Mouse (Mus musculus): ENCODE data around the gene Pik3r2. TPM values are rescaled to one million over a fixed set of nuclear protein-coding genes. Genes with fewer than 3 reads are reported as not detected.
A peak's percentile ranks its signal among the peaks of the same experiment; 100 is the strongest.

The Pik3r2 gene
- polyA plus RNA-seq, 1 experiment from 2014 or later, result 74.6 TPM

DNA sequence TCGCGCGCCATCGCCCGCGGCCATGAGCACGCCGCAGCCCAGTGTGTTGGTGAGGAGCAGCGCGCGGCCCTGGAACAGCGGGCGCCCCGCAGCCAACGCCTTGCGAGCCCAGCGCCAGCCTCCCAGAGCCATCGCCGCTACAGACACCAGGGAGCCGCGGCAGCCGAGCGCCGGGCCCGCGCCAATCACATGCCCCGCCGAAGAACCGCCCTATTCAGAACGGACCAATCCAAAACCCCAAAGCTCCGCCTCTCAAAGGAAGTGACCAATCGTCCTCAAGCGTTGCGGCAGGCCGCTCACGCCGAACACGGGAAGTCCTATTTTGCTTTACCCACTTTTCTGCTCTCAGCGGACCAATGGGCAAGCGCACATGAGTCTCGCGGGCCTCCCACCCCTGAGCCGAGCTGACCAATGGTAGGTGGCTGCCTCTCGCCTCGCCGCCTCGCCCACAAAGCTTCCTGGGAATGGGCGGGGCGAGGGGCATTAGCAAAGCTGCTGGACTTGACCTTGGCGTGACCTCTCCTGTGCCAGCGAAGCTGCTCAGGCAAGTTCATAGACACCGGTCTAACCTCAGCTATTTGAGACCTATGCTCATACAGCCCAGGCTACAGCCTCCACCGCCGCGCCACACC, 15.6 kb downstream of the Pik3r2 start, which contains the start of gene Mpv17l2:
TSS of gene Mpv17l2 (minus strand) at position 172 of the 632 bp plus-strand sequence.
- Histone ChIP-seq H3K4me1 (peaks cover 27% of the 10 kb centered on the region), H3K4me2 (replicated peaks) (peak within 1 kb of the TSS; percentile 99), H3K36me3 (peaks cover 20% of the 10 kb centered on the region), H3K9me3 (no peaks in the 10 kb centered on the region), H3K27me3 (peaks cover 11% of the 10 kb centered on the region), H3K9ac (replicated peaks) (peak within 1 kb of the TSS; percentile 83), H3K27ac (replicated peaks) (peak within 1 kb of the TSS; percentile 78), H3K4me3 (peak within 1 kb of the TSS; percentile 67)
- peak; percentile 96 for ATAC-seq (ENCODE audit: low FRiP score, low read depth)
- under 1% methylated on average over 55 of the region's 55 CpGs for WGBS

DNA sequence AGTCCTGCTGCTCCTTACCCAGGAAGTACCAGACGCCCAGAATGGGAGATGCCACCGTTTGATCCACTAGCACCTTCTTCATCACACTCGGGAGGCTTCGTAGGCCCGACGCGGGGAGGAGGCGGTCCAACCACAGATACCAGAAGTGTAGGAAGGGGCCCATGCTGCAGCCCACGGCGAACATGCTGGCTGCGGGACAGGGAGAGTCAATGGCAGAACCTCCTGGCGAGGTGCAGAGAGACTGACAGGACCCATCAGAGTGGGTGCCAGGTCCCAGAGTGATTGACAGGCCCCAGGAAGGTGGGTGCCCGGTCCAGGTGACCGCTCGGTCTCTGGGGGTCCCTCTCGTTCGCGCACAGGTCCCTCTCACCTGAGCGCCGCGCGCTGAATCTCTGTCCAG, 16.2 kb downstream of the Pik3r2 start:
- peak; percentile 24 for ATAC-seq (ENCODE audit: low FRiP score, low read depth)
- Histone ChIP-seq H3K4me3 (peak overlapping the region; percentile 67), H3K9ac (replicated peaks) (peak overlapping the region; percentile 83), H3K4me1 (peaks cover 27% of the 10 kb centered on the region), H3K4me2 (replicated peaks) (peak overlapping the region; percentile 99), H3K9me3 (no peaks in the 10 kb centered on the region), H3K27me3 (0 out of 2 replicates have a peak, but pooled peaks cover 11% of the 10 kb centered on the region), H3K27ac (replicated peaks) (peak overlapping the region; percentile 78), H3K36me3 (peaks cover 20% of the 10 kb centered on the region)
- 1% methylated on average over 22 of the region's 22 CpGs for WGBS

DNA sequence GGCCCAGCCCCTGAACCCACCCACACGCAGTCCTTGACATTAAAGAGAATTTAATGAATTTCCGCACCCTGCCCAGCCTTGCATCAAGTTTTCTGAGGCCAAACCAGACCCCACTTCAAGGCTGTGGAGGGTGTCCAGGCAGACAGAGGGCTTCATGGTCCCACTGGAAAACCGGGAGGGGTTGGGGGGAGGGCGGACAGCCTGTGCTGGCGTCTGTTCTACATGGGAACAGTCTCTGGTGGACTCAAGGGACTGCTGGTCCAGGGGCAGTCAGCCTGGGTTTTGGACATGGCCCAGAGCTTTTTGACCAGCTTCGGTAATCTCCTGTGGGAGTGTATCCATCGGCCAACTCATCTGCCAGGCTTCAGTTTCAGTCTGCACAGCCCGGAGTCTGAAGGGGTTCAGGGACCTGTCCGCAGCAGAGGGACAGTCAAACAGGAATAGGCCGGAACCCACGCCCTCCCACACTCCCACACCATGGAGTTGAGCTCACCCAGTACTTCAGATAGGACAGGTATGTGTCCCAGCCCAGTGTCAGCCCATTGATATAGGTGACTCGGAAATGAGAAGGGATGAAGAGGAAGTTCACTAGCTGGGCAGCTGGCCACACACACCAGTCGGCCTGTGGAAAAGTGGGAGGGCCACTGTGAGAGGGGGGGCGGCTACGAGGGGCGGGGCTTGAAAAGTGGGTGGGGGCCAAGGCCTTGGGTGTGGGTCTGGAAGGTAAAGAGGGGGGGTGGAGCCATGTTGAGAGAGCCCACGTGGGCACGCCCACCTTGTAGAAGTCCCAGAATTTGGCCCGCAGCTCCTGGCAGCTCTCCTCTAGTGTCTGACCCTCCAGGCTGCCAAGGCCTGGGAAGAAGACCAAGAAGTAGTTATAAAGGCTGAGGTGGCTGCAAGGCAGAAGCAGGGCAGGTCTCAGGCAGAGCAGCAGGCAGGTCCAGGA, 17.6 kb downstream of the Pik3r2 start:
- 0 out of 2 replicates have a peak overlapping the region, but pooled peaks have one; percentile 28 for H3K9ac ChIP-seq (replicated peaks)
- 0 out of 2 replicates have a peak, but pooled peaks cover 7% of the 10 kb centered on the region for H3K27me3 ChIP-seq
- peaks cover 20% of the 10 kb centered on the region for H3K36me3 ChIP-seq
- no peak overlapping the region for H3K4me2 ChIP-seq (replicated peaks)
- ATAC-seq (ENCODE audit: low FRiP score, low read depth), result no peak
- H3K9me3 ChIP-seq, result no peaks in the 10 kb centered on the region
- H3K27ac ChIP-seq (replicated peaks), result peak overlapping the region; percentile 20; the same call in 1 of the 2 replicates
- no peak overlapping the region for H3K4me3 ChIP-seq
- 76% methylated on average over 19 of the region's 19 CpGs for WGBS
- peaks cover 31% of the 10 kb centered on the region for H3K4me1 ChIP-seq

DNA sequence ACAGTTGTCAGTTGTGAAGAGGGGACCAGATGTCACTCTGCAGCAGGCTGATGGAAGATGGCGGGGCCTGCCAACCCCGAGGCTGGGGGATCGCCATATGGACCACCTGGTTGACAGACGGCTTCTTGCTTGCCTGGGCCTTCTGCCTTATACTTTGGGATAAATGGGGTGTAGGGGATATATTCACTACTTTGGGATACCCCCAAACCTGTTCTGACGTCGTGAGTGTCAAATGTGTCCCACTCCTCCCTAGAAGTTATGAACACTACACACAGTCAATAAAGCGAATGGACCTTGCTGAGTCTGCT, 18.3 kb downstream of the Pik3r2 start:
- Histone ChIP-seq H3K4me1 (peaks cover 31% of the 10 kb centered on the region), H3K4me3 (no peak overlapping the region)
- ATAC-seq (ENCODE audit: low FRiP score, low read depth), result no peak

DNA sequence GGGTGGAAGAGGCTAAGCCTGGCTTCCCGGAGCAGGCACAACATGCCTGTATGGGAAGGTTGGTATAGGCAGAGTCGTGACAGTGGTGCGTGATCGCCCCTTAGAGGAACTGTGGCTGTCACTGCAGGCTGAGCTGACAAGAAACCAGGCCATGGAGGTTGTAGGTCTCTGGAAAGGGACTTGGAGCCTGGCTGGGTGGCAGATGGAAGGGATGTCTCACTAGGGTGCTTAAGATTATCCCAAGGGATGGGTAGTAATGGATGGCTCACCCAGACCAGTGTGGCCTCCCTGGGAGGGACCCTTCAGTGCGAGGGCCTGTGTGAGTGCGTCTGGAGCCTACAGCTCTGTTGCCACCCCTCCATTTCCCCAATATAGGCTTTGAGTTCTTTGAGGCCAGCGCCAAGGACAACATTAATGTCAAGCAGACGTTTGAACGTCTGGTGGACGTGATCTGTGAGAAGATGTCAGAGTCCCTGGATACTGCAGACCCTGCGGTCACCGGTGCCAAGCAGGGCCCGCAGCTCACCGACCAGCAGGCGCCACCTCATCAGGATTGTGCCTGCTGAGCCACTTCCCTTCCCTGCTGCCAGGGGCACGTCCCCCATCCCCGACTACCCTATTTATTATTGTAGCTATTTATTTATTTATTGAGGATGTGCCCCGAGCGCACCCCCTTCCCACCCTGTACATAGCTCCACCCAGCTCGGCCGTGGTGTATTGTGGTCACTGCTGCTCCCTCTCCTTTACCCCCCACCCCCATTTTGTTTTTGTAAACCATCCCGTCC, 18.8 kb downstream of the Pik3r2 start:
- Histone ChIP-seq H3K9ac (replicated peaks) (no peak overlapping the region), H3K9me3 (no peaks in the 10 kb centered on the region), H3K36me3 (peaks cover 20% of the 10 kb centered on the region), H3K4me3 (no peak overlapping the region), H3K4me1 (peaks cover 31% of the 10 kb centered on the region), H3K4me2 (replicated peaks) (no peak overlapping the region), H3K27ac (replicated peaks) (peak overlapping the region; percentile 20; the same call in 1 of the 2 replicates), H3K27me3 (0 out of 2 replicates have a peak, but pooled peaks cover 7% of the 10 kb centered on the region)
- ATAC-seq (ENCODE audit: low FRiP score, low read depth), result no peak
- WGBS, result 70% methylated on average over 22 of the region's 22 CpGs

More for the DNA sequence above, 18.3 kb downstream of the Pik3r2 start:
- Histone ChIP-seq H3K27me3 (0 out of 2 replicates have a peak, but pooled peaks cover 7% of the 10 kb centered on the region), H3K36me3 (peaks cover 20% of the 10 kb centered on the region), H3K9ac (replicated peaks) (no peak overlapping the region), H3K27ac (replicated peaks) (peak overlapping the region; percentile 20; the same call in 1 of the 2 replicates), H3K4me2 (replicated peaks) (no peak overlapping the region), H3K9me3 (no peaks in the 10 kb centered on the region)
- WGBS, result 86% methylated on average over 7 of the region's 7 CpGs

DNA sequence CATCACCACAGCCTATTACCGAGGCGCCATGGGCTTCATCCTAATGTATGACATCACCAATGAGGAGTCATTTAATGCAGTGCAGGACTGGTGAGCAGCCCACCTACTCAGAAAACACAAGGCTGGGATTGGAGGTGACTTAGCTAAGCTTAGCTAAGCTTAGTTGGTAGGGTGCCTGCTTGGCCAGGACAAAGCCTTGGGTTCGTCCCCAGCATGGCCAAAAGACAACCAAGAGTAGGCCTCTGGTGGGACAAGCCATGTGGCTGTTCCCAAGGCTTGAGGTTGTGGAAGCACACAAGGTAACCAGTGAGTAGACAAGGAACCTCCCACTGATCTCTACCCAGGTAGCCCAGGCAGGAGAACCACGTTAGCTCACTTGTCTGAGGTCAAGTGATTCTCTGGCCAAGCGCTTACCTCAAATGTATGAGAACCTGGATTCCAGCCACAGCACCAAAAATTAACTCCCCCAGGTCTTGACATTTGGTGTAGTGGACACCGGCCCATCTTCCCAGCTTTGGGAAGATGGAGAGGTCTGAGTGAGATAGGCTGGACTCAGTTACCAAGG, 20.0 kb downstream of the Pik3r2 start:
- ATAC-seq (ENCODE audit: low FRiP score, low read depth), result no peak
- WGBS, result 92% methylated on average over 6 of the region's 6 CpGs
- Histone ChIP-seq H3K36me3 (peaks cover 20% of the 10 kb centered on the region), H3K4me2 (replicated peaks) (no peak overlapping the region), H3K27ac (replicated peaks) (no peak overlapping the region), H3K9me3 (no peaks in the 10 kb centered on the region), H3K27me3 (0 out of 2 replicates have a peak, but pooled peaks cover 7% of the 10 kb centered on the region), H3K9ac (replicated peaks) (no peak overlapping the region), H3K4me3 (no peak overlapping the region), H3K4me1 (peaks cover 31% of the 10 kb centered on the region)

DNA sequence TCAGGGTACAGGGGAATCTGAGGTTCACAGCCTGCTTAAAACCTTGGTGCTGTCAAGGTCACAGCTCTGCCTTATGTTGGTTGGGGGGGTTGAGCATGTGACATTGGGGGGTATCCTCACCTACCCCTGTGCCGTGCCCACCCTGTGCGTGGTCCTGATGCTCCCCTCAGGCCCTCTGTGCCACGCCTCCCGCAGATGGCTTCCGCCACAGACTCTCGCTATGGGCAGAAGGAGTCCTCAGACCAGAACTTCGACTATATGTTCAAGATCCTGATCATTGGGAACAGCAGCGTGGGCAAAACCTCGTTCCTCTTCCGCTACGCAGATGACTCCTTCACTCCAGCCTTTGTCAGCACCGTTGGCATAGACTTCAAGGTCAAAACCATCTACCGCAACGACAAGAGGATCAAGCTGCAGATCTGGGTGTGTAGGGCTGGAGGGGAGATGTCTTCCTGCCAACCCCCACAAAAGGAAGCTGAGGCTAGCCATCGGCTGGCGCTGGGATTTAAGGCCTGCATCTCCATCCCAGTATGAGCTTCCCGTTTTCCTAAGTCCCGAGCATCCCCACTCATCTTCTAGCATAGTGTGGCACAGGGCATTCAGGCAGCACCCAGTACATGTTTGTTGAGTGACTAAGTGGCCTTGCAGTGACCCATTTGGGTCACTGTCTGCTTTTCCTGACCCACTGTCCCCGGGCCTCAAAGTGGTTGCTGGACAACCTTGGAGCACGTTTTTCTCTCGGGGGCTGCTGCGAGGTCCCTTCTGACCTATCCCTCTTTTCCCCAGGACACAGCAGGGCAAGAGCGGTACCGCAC, 20.6 kb downstream of the Pik3r2 start:
- Histone ChIP-seq H3K9me3 (no peaks in the 10 kb centered on the region), H3K4me3 (peak overlapping the region; percentile 68), H3K27ac (replicated peaks) (0 out of 2 replicates have a peak overlapping the region, but pooled peaks have one; percentile 85), H3K4me2 (replicated peaks) (peak overlapping the region; percentile 89), H3K9ac (replicated peaks) (peak overlapping the region; percentile 79), H3K36me3 (peaks cover 20% of the 10 kb centered on the region), H3K4me1 (peaks cover 31% of the 10 kb centered on the region), H3K27me3 (0 out of 2 replicates have a peak, but pooled peaks cover 7% of the 10 kb centered on the region)
- ATAC-seq (ENCODE audit: low FRiP score, low read depth), result no peak
- 86% methylated on average over 24 of the region's 24 CpGs for WGBS

DNA sequence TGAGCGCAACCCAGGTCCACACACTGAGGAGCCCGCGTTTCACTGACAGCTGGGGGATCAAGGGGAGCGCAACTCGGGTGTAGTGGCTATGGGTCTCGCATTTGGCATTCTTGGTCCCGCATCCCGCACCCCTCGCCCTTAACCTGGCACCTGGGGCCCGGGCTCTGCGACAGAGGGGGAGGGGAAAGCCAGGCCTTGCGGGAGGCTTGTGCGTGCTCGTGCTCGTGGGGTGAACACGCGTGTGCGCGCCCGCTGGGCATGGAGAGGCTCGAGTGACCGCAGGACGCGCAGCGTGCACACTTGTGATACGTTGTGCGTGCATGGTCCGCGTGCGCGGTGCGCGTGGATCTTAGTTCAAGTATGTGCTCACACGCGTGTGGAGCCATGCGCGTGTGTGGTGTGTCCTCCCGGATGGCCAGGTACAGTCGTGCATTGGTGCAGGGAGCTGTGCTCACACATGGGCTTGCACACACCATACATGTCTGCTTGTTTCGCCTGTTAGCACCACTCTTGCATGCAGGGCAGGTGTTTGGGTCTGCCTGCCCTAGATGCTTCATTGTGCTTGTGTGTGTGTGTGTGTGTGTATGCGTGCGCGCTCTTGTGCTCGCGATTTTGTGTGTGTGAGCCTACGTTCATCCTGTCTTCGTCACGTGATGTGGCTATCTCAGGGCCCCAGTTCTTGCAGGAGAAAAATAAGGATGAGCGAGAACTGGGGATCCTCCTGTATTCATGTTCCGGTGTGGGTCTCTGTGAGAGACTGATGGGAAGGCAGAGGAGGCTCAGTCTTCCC, 21.4 kb downstream of the Pik3r2 start:
- 16% methylated on average over 50 of the region's 50 CpGs for WGBS
- Histone ChIP-seq H3K27ac (replicated peaks) (peak overlapping the region; percentile 85), H3K4me3 (peak overlapping the region; percentile 68), H3K4me2 (replicated peaks) (peak overlapping the region; percentile 89), H3K9me3 (no peaks in the 10 kb centered on the region), H3K36me3 (peaks cover 20% of the 10 kb centered on the region), H3K9ac (replicated peaks) (peak overlapping the region; percentile 79), H3K27me3 (peaks cover 13% of the 10 kb centered on the region; the same call in 1 of the 2 replicates), H3K4me1 (peaks cover 27% of the 10 kb centered on the region)
- peak; percentile 36 for ATAC-seq (ENCODE audit: low FRiP score, low read depth)

DNA sequence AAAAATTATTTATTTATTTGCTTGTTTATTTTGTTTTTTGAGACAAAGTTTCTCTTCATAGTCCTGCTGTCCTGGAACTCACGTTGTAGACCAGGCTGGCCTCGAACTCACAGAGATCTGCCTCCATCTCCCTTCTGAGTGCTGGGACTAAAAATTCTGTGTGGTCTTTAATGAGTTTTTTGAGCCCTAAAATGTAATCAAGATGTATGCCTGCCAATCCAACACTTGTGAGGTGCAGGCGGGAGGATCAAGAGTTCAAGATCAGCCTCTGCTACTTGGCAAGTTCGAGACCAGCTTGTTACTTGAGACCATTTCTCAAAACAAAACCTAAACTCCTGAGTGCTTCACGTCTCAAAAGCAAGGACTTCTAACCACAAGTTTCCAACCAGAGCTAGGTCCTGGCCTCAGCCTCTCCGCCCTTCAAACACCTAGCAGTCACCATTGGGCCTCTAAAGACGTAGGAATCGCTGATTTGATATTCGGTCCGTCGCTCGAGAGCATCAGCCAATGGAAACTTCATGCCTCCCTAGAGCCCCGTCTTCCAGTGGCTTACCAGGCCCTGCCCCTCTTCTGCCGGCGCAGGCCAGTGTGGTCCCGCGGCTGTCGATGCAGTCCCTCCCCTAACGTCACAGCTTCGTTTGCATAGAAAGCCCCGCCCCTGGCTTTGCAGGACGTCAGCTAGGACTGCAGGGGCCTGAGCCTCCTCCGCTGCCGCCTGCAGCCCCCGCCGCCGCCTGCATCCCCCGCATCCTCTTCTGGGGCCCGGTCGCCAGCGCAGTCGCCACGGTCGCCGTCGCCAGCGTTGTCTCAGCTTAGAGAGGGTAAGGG, 22.3 kb downstream of the Pik3r2 start, which contains the start of gene Rab3a:
TSS of gene Rab3a (plus strand) at position 637 of the 828 bp plus-strand sequence.
- H3K27me3 ChIP-seq, result peaks cover 20% of the 10 kb centered on the region; the same call in 1 of the 2 replicates
- peak within 1 kb of the TSS; percentile 79 for H3K9ac ChIP-seq (replicated peaks)
- H3K9me3 ChIP-seq, result no peaks in the 10 kb centered on the region
- H3K4me1 ChIP-seq, result peaks cover 19% of the 10 kb centered on the region
- 8% methylated on average over 37 of the region's 37 CpGs for WGBS
- peak within 1 kb of the TSS; percentile 68 for H3K4me3 ChIP-seq
- peak within 1 kb of the TSS; percentile 89 for H3K4me2 ChIP-seq (replicated peaks)
- peak; percentile 98 for ATAC-seq (ENCODE audit: low FRiP score, low read depth)
- peaks cover 20% of the 10 kb centered on the region for H3K36me3 ChIP-seq
- H3K27ac ChIP-seq (replicated peaks), result peak within 1 kb of the TSS; percentile 85

Data from midbrain, embryonic 12.5 days (tissue).